Mouse (Mus musculus): ENCODE results near the gene Vps45.
"Not testable (repeated sequence)": the region's sequence is repeated elsewhere in the genome, so short reads cannot be mapped to it uniquely, and the experiment has no call there.

Vps45 gene

GRCm38 (mm10) chr3:95972251-95972872, 85.9 kb downstream of the Vps45 start:
- no peak for DNase-seq (ENCODE audit: low spot score)

DNA sequence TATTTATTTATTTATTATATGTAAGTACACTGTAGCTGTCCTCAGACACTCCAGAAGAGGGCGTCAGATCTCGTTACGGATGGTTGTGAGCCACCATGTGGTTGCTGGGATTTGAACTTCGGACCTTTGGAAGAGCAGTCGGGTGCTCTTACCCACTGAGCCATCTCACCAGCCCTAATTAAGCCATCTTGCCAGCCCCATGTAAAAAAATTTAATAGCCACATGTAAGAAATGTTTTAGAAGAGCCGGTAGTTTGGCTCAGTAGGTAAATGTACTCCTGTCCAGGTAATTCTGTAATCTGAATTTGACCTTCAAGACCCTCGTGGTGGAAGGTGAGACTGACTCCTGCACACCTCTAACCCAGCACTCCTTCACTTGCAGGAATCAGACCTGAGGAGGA, 87.6 kb downstream of the Vps45 start:
- not testable (repeated sequence) for DNase-seq (ENCODE audit: low spot score)

- no peak for DNase-seq (ENCODE audit: low spot score)
Measured at GRCm38 (mm10) chr3:95969277-95969676, 89.0 kb downstream of the Vps45 start.

GRCm38 (mm10) chr3:95965518-95966451, 92.5 kb downstream of the Vps45 start:
- DNase-seq (ENCODE audit: low spot score) = no peak

GRCm38 (mm10) chr3:95963681-95964080, 94.6 kb downstream of the Vps45 start:
- no peak for DNase-seq (ENCODE audit: low spot score)

DNA sequence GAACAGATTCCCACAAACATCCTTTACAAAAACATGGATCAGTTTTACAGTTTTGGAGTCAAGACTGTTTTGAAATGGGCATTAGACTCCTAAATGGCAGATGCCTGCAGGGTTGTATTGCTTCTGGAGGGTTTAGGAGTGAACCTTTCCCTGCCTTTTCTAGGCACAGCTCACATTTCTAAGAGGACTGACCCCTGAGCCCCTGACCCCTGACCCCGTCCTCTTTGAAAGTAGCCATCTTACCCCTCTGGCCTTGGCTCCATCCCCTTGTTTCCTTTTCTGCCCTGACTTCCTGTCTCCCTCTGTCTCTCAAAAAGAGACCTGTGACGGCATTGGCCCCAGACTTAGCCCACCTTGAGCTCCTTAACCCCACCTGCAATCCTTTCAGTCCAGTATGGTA, 95.0 kb downstream of the Vps45 start:
- DNase-seq (ENCODE audit: low spot score) = no peak

- not testable (repeated sequence) for DNase-seq (ENCODE audit: low spot score)
Measured at GRCm38 (mm10) chr3:95962182-95962581, 96.1 kb downstream of the Vps45 start.

DNA sequence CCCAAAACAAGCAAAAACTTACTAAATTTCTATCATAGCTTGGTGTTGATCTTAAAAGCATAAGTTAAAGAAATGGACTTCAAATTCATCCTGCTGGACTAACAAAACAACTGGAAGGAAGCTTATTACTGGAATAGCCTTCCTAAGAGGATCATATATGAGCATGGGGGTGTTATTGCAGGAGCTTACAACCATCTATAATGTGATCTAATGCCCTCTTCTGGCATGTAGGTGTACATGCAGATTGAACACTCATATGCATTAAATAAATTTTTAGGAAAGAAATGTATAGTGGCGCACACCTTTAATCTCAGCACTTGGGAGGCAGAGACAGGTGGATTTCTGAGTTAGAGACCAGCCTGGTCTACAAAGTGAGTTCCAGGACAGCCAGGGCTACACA, 98.5 kb downstream of the Vps45 start:
- no peak for DNase-seq (ENCODE audit: low spot score)

- no peak for DNase-seq (ENCODE audit: low spot score)
Measured at GRCm38 (mm10) chr3:95959082-95959481, 99.2 kb downstream of the Vps45 start.

GRCm38 (mm10) chr3:95957359-95958148, 100.7 kb downstream of the Vps45 start:
- DNase-seq (ENCODE audit: low spot score) = no peak

DNA sequence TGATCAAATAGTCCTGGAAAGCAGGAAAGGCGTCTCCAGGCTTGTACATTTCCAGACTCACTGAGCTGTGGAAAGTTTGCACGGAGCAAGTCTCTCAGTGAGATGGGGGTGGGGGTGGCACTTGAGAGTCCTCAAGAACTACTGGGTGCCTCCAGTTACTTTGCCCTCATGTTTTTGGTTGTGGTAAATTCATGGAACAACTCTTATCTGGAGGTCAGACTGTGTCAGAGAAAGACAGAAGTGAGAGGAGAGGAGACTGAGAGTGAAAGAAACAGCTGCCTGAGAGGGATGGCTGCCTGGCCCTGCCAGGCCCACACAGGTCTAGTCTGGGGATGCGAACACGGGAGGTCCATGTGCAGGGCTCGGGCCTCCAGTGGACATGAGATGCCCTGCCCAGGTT, 102.9 kb downstream of the Vps45 start:
- no peak for DNase-seq (ENCODE audit: low spot score)

GRCm38 (mm10) chr3:95954648-95955173, 103.6 kb downstream of the Vps45 start:
- not testable (repeated sequence) for DNase-seq (ENCODE audit: low spot score)

- no peak for DNase-seq (ENCODE audit: low spot score)
Measured at GRCm38 (mm10) chr3:95953522-95953921, 104.7 kb downstream of the Vps45 start.

DNA sequence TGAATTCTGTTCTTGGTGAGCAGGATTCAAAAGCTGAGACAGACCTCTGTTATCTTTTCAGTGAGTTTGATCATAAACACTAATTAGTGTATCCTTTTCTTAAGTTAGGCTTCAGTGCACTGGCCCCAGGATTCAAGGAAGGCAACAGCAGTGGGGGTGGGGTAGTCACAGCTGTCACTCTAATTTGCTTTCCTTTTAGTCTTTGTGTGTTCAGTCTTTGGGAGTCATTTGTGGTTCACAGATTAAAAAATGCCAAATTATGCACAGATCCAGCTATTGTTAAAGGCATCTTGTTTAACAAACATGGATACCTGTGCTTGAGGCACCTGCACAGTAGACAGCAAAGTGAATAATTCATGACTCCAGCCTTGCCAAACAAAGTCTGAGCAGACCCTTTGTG, 105.2 kb downstream of the Vps45 start:
- no peak for DNase-seq (ENCODE audit: low spot score)

GRCm38 (mm10) chr3:95951566-95951965, 106.7 kb downstream of the Vps45 start:
- not testable (repeated sequence) for DNase-seq (ENCODE audit: low spot score)

- peak; percentile 83 for DNase-seq (ENCODE audit: low spot score)
Measured at GRCm38 (mm10) chr3:95950763-95951551, 107.3 kb downstream of the Vps45 start.
